Mouse (Mus musculus) cortical plate, adult 2 months (tissue): ENCODE data around the gene Rtn4rl1.

Experiments used
- CTCF ChIP-seq: fragments of 200-500 bp; IDR thresholded peaks from 2 replicates; pipeline ENCODE4 v1.5.1; 2011; ENCODE audit warnings: mild to moderate bottlenecking, control low read depth, low read length; ENCODE audit not compliant: insufficient read depth; ENCODE audit errors: extremely low read depth
- POLR2A ChIP-seq: fragments of 200-500 bp; IDR thresholded peaks from 2 replicates; pipeline ENCODE4 v1.6.1; 2011; ENCODE audit warnings: mild to moderate bottlenecking, low read length, control low read depth; ENCODE audit not compliant: insufficient read depth; ENCODE audit errors: extremely low read depth

DNA sequence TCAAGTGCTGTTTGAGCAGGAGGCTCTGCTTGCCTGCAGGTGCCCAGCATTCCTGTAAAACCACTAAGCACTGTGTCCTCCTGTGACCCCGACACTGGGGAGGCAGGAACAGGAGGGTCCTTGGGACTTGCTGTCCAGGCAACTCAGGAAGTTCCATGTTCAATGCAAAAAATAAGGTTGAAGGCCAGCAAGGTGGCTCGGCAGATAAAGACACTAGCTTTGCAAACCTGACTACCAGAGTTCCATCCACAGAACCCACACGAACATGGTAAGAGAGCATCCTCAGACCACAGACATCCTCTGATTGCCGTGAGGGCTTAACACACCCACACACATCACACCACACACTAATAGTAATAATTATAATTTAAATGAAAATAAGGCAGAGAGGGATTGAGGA lies 75.6 kb downstream of the Rtn4rl1 start:
- TF ChIP-seq CTCF (no peak), POLR2A (no peak)
